Mouse (Mus musculus) ES-Bruce4 (cell line): Measurements from ENCODE around the gene Plekha1. TPM values are rescaled to one million over a fixed set of nuclear protein-coding genes. Genes with fewer than 3 reads are reported as not detected.

Experiments
- H3K27ac ChIP-seq: 2 replicates; pipeline ENCODE4 v1.5.1; 2012; ENCODE audit warnings: low read length, inconsistent platforms; ENCODE audit not compliant: insufficient read depth
- H3K27me3 ChIP-seq: 2 replicates; pipeline ENCODE4 v1.6.1; 2012; ENCODE audit warnings: mild to moderate bottlenecking, low read length, inconsistent platforms; ENCODE audit not compliant: control insufficient read depth, poor library complexity, insufficient read depth, severe bottlenecking
- H3K36me3 ChIP-seq: 2 replicates; pipeline ENCODE4 v1.6.1; 2012; ENCODE audit warnings: inconsistent platforms, mild to moderate bottlenecking, low read length, moderate library complexity; ENCODE audit not compliant: control insufficient read depth, poor library complexity, insufficient read depth, severe bottlenecking
- H3K4me1 ChIP-seq: one replicate; pipeline ENCODE4 v1.8.1; 2011; ENCODE audit warnings: low read length; ENCODE audit not compliant: control insufficient read depth, insufficient read depth
- H3K4me3 ChIP-seq: 2 replicates; pipeline ENCODE4 v1.5.1; 2011; ENCODE audit warnings: low read depth, mild to moderate bottlenecking, low read length
- H3K9ac ChIP-seq: 2 replicates; pipeline ENCODE4 v1.6.1; 2012; ENCODE audit warnings: low read depth, mild to moderate bottlenecking, inconsistent platforms; ENCODE audit not compliant: poor library complexity, severe bottlenecking
- H3K9me3 ChIP-seq: replicated peaks from 2 replicates; pipeline ENCODE4 v1.6.1; 2012; ENCODE audit warnings: mild to moderate bottlenecking, low read length, inconsistent platforms; ENCODE audit not compliant: control insufficient read depth, poor library complexity, insufficient read depth, severe bottlenecking
- CTCF ChIP-seq: IDR thresholded peaks from one replicate; pipeline ENCODE4 v1.8.1; 2011; ENCODE audit warnings: low read depth, low read length
- EP300 ChIP-seq: IDR thresholded peaks from 2 replicates; pipeline ENCODE4 v1.6.1; 2011; ENCODE audit warnings: low read depth, low read length; ENCODE audit not compliant: insufficient read depth
- POLR2A ChIP-seq: IDR thresholded peaks from one replicate; pipeline ENCODE4 v1.8.1; 2011; ENCODE audit warnings: low read length; ENCODE audit not compliant: insufficient read depth
- polyA plus RNA-seq: library from polyadenylated mRNA; stranded (reverse); fragments of >200 nt; gene quantifications from 2 replicates; pipeline ENCODE4 v1.2.4, GENCODE M21; 2011; ENCODE audit warnings: low read depth; ENCODE audit not compliant: missing spikeins, insufficient read depth, insufficient read length

Gene Plekha1
- polyA plus RNA-seq, 1 experiment: 196 TPM

- H3K4me3 ChIP-seq: no peak overlapping the region
- H3K4me1 ChIP-seq: no peaks in the 10 kb centered on the region
- no peak overlapping the region for H3K9ac ChIP-seq
- H3K27ac ChIP-seq: no peak overlapping the region
- peaks cover 22% of the 10 kb centered on the region for H3K36me3 ChIP-seq
- no peaks in the 10 kb centered on the region for H3K27me3 ChIP-seq
- TF ChIP-seq POLR2A: no peak
- TF ChIP-seq CTCF: no peak
- no peak for TF ChIP-seq EP300
- H3K9me3 ChIP-seq: no peaks in the 10 kb centered on the region
Observed at GRCm38 (mm10) chr7:130898373-130898772, 32.8 kb downstream of the Plekha1 start.

DNA sequence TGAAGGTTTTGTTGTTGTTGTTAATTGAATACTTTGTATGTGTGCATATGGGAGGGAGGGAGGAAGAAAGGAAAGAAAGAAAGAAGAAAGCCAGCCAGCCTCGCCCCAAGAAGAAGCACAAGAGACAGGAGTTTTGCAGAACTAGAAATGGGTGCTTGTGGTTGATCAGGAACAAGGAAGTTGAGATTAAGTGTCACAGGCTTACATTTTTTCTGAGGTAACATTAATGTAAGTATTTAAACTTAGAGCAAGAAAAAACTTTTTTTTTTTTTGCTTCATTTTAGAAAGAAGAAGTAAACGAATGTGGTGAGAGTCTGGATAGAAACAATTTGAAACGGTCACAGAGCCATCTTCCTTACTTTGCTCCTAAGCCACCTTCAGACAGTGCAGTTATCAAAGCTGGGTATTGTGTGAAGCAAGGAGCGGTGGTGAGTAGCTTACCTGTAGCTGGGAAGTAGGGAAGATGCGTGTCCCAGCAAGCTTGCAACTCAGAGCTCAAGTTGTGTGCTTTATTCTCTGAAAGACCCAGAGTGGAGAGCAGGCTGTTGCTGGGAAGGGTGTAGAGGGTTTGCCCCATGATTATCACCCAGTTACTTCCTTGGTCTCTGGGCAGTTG lies 34.8 kb downstream of the Plekha1 start:
- H3K27me3 ChIP-seq: no peaks in the 10 kb centered on the region
- H3K9ac ChIP-seq: no peak overlapping the region
- TF ChIP-seq CTCF: no peak
- TF ChIP-seq POLR2A: no peak
- TF ChIP-seq EP300: no peak
- no peak overlapping the region for H3K4me3 ChIP-seq
- no peaks in the 10 kb centered on the region for H3K9me3 ChIP-seq
- peaks cover 27% of the 10 kb centered on the region for H3K36me3 ChIP-seq
- no peak overlapping the region for H3K27ac ChIP-seq
- no peaks in the 10 kb centered on the region for H3K4me1 ChIP-seq

GRCm38 (mm10) chr7:130902929-130903328 lies 37.4 kb downstream of the Plekha1 start:
- TF ChIP-seq EP300: no peak
- no peak for TF ChIP-seq POLR2A
- TF ChIP-seq CTCF: no peak
- Histone ChIP-seq H3K4me1 (no peaks in the 10 kb centered on the region), H3K4me3 (no peak overlapping the region), H3K27ac (no peak overlapping the region), H3K27me3 (no peaks in the 10 kb centered on the region), H3K36me3 (peaks cover 18% of the 10 kb centered on the region), H3K9me3 (no peaks in the 10 kb centered on the region), H3K9ac (no peak overlapping the region)

DNA sequence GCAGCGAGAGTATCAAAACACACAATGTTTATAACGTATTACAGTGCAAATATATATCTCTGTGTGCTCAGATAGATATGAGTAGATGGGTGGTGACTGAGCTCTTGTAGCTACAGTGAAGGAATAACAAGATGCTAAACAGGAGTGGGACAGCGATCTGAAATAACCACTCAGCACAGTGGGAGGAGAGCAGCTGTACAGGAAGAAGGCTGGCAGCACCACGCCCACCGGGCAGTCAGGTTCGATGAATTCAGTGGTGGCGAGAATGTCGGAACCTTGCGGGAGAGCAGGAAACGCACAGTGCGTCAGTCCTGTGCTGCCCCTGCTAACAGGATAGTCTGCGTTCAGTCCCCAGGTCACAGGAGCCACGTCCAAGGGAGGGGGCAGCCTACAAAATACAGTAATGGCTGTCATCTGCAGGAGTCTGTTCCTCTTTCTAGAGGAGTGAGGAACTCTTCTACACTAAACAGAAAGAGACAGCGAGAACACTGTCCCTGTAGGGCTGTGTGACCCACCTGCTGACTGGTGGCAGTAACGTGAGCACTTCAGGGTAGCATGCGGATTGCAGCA lies 38.0 kb downstream of the Plekha1 start:
- Histone ChIP-seq H3K36me3 (peaks cover 22% of the 10 kb centered on the region), H3K4me1 (no peaks in the 10 kb centered on the region), H3K27me3 (no peaks in the 10 kb centered on the region), H3K4me3 (no peak overlapping the region), H3K27ac (no peak overlapping the region), H3K9ac (no peak overlapping the region), H3K9me3 (no peaks in the 10 kb centered on the region)
- TF ChIP-seq EP300 (no peak), POLR2A (no peak), CTCF (no peak)

GRCm38 (mm10) chr7:130904571-130905365 lies 39.2 kb downstream of the Plekha1 start:
- Histone ChIP-seq H3K36me3 (peaks cover 21% of the 10 kb centered on the region), H3K4me1 (no peaks in the 10 kb centered on the region)
- TF ChIP-seq EP300 (no peak), POLR2A (no peak), CTCF (no peak)

GRCm38 (mm10) chr7:130910841-130911240 lies 45.3 kb downstream of the Plekha1 start:
- Histone ChIP-seq H3K27ac (no peak overlapping the region), H3K9ac (no peak overlapping the region), H3K36me3 (peaks cover 8% of the 10 kb centered on the region), H3K4me3 (no peak overlapping the region), H3K27me3 (no peaks in the 10 kb centered on the region), H3K4me1 (no peaks in the 10 kb centered on the region), H3K9me3 (no peaks in the 10 kb centered on the region)
- TF ChIP-seq CTCF (no peak), POLR2A (no peak)

More at GRCm38 (mm10) chr7:130904571-130905365, 39.2 kb downstream of the Plekha1 start:
- Histone ChIP-seq H3K9me3 (no peaks in the 10 kb centered on the region), H3K27ac (no peak overlapping the region), H3K4me3 (no peak overlapping the region), H3K9ac (no peak overlapping the region), H3K27me3 (no peaks in the 10 kb centered on the region)
